Mouse (Mus musculus) heart, postnatal 0 days (tissue): ENCODE results near the gene Iqch.

Source experiments
- CTCF ChIP-seq: IDR thresholded peaks from 2 replicates; pipeline ENCODE4 v1.5.1; 2016; ENCODE audit warnings: antibody characterized with exemption, control low read depth, low read depth
- EP300 ChIP-seq: IDR thresholded peaks from 2 replicates; pipeline ENCODE4 v1.6.1; 2016; ENCODE audit warnings: antibody characterized with exemption, low read depth

DNA sequence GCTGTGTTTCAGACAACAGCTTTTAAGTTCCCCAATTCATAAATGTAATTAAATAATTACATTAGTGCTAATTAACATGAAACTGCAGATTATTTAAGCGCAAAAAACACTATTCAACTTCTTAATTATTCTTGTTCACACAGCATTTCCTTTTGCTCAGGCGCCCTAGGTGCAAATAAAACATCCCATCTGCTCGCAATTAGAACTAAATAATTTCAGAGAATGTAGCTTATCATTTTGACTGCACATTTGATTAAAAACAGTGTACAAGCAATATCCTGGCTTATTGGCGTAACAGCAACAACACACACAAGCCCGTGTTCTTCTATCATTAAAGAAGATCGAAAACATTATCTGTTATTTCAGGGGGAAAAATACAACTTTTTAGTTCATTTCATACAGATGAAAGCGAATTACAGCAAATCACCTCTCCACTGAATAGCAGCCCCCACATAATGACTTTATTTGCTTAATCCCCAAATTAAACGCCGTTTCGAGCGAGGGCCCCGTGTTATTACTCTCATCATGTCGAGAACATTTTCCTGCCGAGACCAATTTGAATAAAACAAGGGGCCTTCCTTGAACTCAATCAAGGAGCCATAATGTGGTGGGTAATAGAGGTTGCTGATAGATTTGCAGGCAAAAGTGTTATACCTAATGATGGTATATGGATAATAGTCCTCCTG is 78.9 kb downstream of the Iqch start:
- TF ChIP-seq CTCF (no peak), EP300 (no peak)
